Mouse (Mus musculus) liver, embryonic 15.5 days (tissue): ENCODE measurements around the gene Txn1. TPM values are rescaled to one million over a fixed set of nuclear protein-coding genes. Genes with fewer than 3 reads are reported as not detected.

ENCODE experiments used
- ATAC-seq: fragments of 200-750 bp; cut with Nextera tagmentation; 2 replicates; pipeline ENCODE4 v1.8.0; 2017; ENCODE audit warnings: moderate number of reproducible peaks, mild to moderate bottlenecking, moderate library complexity; ENCODE audit not compliant: insufficient read depth
- H3K27ac ChIP-seq: fragments of 300-500 bp; sonication (generic); replicated peaks from 2 replicates; pipeline ENCODE4 v1.5.1; 2015; ENCODE audit warnings: mild to moderate bottlenecking, inconsistent platforms
- H3K27me3 ChIP-seq: fragments of 300-500 bp; sonication (generic); 2 replicates; pipeline ENCODE4 v1.6.1; 2015; ENCODE audit warnings: mild to moderate bottlenecking, inconsistent platforms
- H3K36me3 ChIP-seq: fragments of 300-500 bp; sonication (generic); replicated peaks from 2 replicates; pipeline ENCODE4 v1.6.1; 2015; ENCODE audit warnings: moderate library complexity, mild to moderate bottlenecking, inconsistent platforms
- H3K4me1 ChIP-seq: fragments of 300-500 bp; sonication (generic); replicated peaks from 2 replicates; pipeline ENCODE4 v1.6.1; 2015; ENCODE audit warnings: inconsistent platforms
- H3K4me2 ChIP-seq: fragments of 300-500 bp; sonication (generic); 2 replicates; pipeline ENCODE4 v1.6.1; 2015; ENCODE audit warnings: moderate library complexity, mild to moderate bottlenecking, inconsistent platforms
- H3K4me3 ChIP-seq: fragments of 300-500 bp; sonication (generic); replicated peaks from 2 replicates; pipeline ENCODE4 v1.5.1; 2015; ENCODE audit warnings: mild to moderate bottlenecking, inconsistent platforms
- H3K9ac ChIP-seq: fragments of 300-500 bp; sonication (generic); 2 replicates; pipeline ENCODE4 v1.6.1; 2015; ENCODE audit warnings: moderate library complexity, mild to moderate bottlenecking, inconsistent platforms
- H3K9me3 ChIP-seq: fragments of 300-500 bp; sonication (generic); replicated peaks from 2 replicates; pipeline ENCODE4 v1.6.1; 2016; ENCODE audit warnings: inconsistent platforms
- WGBS: fragments of 180-500 bp; shearing (Covaris S2); methylation state at CpG from one replicate; pipeline ENCODE4 v1.1.7; 2015; ENCODE audit warnings: mixed read lengths; ENCODE audit not compliant: insufficient replicate concordance; 5-methylcytosine and 5-hydroxymethylcytosine counted together
- polyA plus RNA-seq: library from polyadenylated mRNA; unstranded; fragments of >200 nt; fragmentation: Nextera tagmentation; extraction: Ambion mirVana; gene quantifications from 2 replicates; pipeline ENCODE4 v1.2.1, GENCODE M21; 2015

The Txn1 gene
- polyA plus RNA-seq, 1 experiment from 2014 or later, result 207 TPM

GRCm38 (mm10) chr4:57895140-57895539 is 61.1 kb downstream of the Txn1 start:
- Histone ChIP-seq H3K27ac (no peak overlapping the region), H3K27me3 (no peaks in the 10 kb centered on the region), H3K9me3 (no peaks in the 10 kb centered on the region), H3K4me3 (no peak overlapping the region), H3K4me1 (no peaks in the 10 kb centered on the region), H3K9ac (no peak overlapping the region), H3K4me2 (no peak overlapping the region), H3K36me3 (no peaks in the 10 kb centered on the region)
- WGBS, result 47% methylated on average over 5 of the region's 5 CpGs
- no peak for ATAC-seq

Other genes starting within 250 kb of the Txn1 start
- gene Akap2, start 238.8 kb downstream of the Txn1 start, polyA plus RNA-seq, result 2.2 TPM in 2 replicates
- gene D630039A03Rik, start 40.1 kb downstream of the Txn1 start, polyA plus RNA-seq, result 0.13 and 0.28 TPM in 2 replicates
- not detected in 2 replicates for gene Txndc8, start 52.7 kb upstream of the Txn1 start, polyA plus RNA-seq